Mouse (Mus musculus): ENCODE data around the gene Ano1. TPM values are rescaled to one million over a fixed set of nuclear protein-coding genes. Genes with fewer than 3 reads are reported as not detected.
A peak's percentile ranks its signal among the peaks of the same experiment; 100 is the strongest.

Ano1 gene
- polyA plus RNA-seq, 1 experiment from 2014 or later = 4.5 TPM

GRCm38 (mm10) chr7:144615343-144615742, 136.4 kb downstream of the Ano1 start:
- H3K4me2 ChIP-seq (replicated peaks) = no peak overlapping the region

GRCm38 (mm10) chr7:144612829-144613228, 138.9 kb downstream of the Ano1 start:
- H3K27ac ChIP-seq = no peak overlapping the region
- H3K9ac ChIP-seq = no peak overlapping the region
- H3K4me2 ChIP-seq (replicated peaks) = no peak overlapping the region
- H3K27me3 ChIP-seq (ENCODE audit: control insufficient read depth, insufficient read depth, low read length) = no peaks in the 10 kb centered on the region
- H3K4me1 ChIP-seq (replicated peaks; ENCODE audit: control insufficient read depth, insufficient read depth, low read length) = no peaks in the 10 kb centered on the region
- H3K4me3 ChIP-seq (replicated peaks; ENCODE audit: low read length) = no peak overlapping the region
- no peaks in the 10 kb centered on the region for H3K9me3 ChIP-seq (ENCODE audit: control insufficient read depth, low read length)
- WGBS = 76% methylated on average over 4 of the region's 4 CpGs
- DNase-seq (ENCODE audit: low spot score) (no peak), ATAC-seq (ENCODE audit: low FRiP score) (no peak)
- H3K36me3 ChIP-seq (replicated peaks; ENCODE audit: control insufficient read depth, insufficient read depth) = no peaks in the 10 kb centered on the region

More at GRCm38 (mm10) chr7:144615343-144615742, 136.4 kb downstream of the Ano1 start:
- H3K27ac ChIP-seq = no peak overlapping the region
- ATAC-seq (ENCODE audit: low FRiP score) = no peak
- no peaks in the 10 kb centered on the region for H3K9me3 ChIP-seq (ENCODE audit: control insufficient read depth, low read length)
- no peak overlapping the region for H3K9ac ChIP-seq
- no peak for DNase-seq (ENCODE audit: low spot score)
- WGBS = 75% methylated on average over 6 of the region's 6 CpGs
- H3K4me1 ChIP-seq (replicated peaks; ENCODE audit: control insufficient read depth, insufficient read depth, low read length) = no peaks in the 10 kb centered on the region
- no peaks in the 10 kb centered on the region for H3K36me3 ChIP-seq (replicated peaks; ENCODE audit: control insufficient read depth, insufficient read depth)
- H3K4me3 ChIP-seq (replicated peaks; ENCODE audit: low read length) = no peak overlapping the region
- H3K27me3 ChIP-seq (ENCODE audit: control insufficient read depth, insufficient read depth, low read length) = no peaks in the 10 kb centered on the region

GRCm38 (mm10) chr7:144612351-144612750, 139.4 kb downstream of the Ano1 start:
- H3K4me1 ChIP-seq (replicated peaks; ENCODE audit: control insufficient read depth, insufficient read depth, low read length) = no peaks in the 10 kb centered on the region
- H3K36me3 ChIP-seq (replicated peaks; ENCODE audit: control insufficient read depth, insufficient read depth) = no peaks in the 10 kb centered on the region
- no peak overlapping the region for H3K4me3 ChIP-seq (replicated peaks; ENCODE audit: low read length)
- 73% methylated on average over 4 of the region's 4 CpGs for WGBS
- H3K27ac ChIP-seq = no peak overlapping the region
- no peak overlapping the region for H3K4me2 ChIP-seq (replicated peaks)
- H3K27me3 ChIP-seq (ENCODE audit: control insufficient read depth, insufficient read depth, low read length) = no peaks in the 10 kb centered on the region
- H3K9ac ChIP-seq = no peak overlapping the region
- DNase-seq (ENCODE audit: low spot score) (no peak), ATAC-seq (ENCODE audit: low FRiP score) (no peak)
- no peaks in the 10 kb centered on the region for H3K9me3 ChIP-seq (ENCODE audit: control insufficient read depth, low read length)

- no peaks in the 10 kb centered on the region for H3K9me3 ChIP-seq (ENCODE audit: control insufficient read depth, low read length)
- no peak overlapping the region for H3K27ac ChIP-seq
- H3K4me3 ChIP-seq (replicated peaks; ENCODE audit: low read length) = no peak overlapping the region
- H3K36me3 ChIP-seq (replicated peaks; ENCODE audit: control insufficient read depth, insufficient read depth) = no peaks in the 10 kb centered on the region
- DNase-seq (ENCODE audit: low spot score) (no peak), ATAC-seq (ENCODE audit: low FRiP score) (no peak)
- H3K4me1 ChIP-seq (replicated peaks; ENCODE audit: control insufficient read depth, insufficient read depth, low read length) = no peaks in the 10 kb centered on the region
- no peak overlapping the region for H3K9ac ChIP-seq
- H3K27me3 ChIP-seq (ENCODE audit: control insufficient read depth, insufficient read depth, low read length) = no peaks in the 10 kb centered on the region
- 95% methylated on average over 16 of the region's 16 CpGs for WGBS
- H3K4me2 ChIP-seq (replicated peaks) = no peak overlapping the region
Measured at GRCm38 (mm10) chr7:144611595-144611994, 140.2 kb downstream of the Ano1 start.

- 87% methylated on average over 7 of the region's 7 CpGs for WGBS
- DNase-seq (ENCODE audit: low spot score) (no peak), ATAC-seq (ENCODE audit: low FRiP score) (no peak)
- Histone ChIP-seq H3K9ac (no peak overlapping the region), H3K27me3 (ENCODE audit: control insufficient read depth, insufficient read depth, low read length) (no peaks in the 10 kb centered on the region), H3K36me3 (replicated peaks; ENCODE audit: control insufficient read depth, insufficient read depth) (no peaks in the 10 kb centered on the region), H3K4me1 (replicated peaks; ENCODE audit: control insufficient read depth, insufficient read depth, low read length) (no peaks in the 10 kb centered on the region), H3K9me3 (ENCODE audit: control insufficient read depth, low read length) (no peaks in the 10 kb centered on the region), H3K27ac (no peak overlapping the region), H3K4me2 (replicated peaks) (no peak overlapping the region), H3K4me3 (replicated peaks; ENCODE audit: low read length) (no peak overlapping the region)
Measured at GRCm38 (mm10) chr7:144609568-144609967, 142.2 kb downstream of the Ano1 start.

GRCm38 (mm10) chr7:144607862-144608261, 143.9 kb downstream of the Ano1 start:
- no peaks in the 10 kb centered on the region for H3K36me3 ChIP-seq (replicated peaks; ENCODE audit: control insufficient read depth, insufficient read depth)
- no peak for ATAC-seq (ENCODE audit: low FRiP score)
- 89% methylated on average over 15 of the region's 15 CpGs for WGBS

GRCm38 (mm10) chr7:144604735-144605134, 147.0 kb downstream of the Ano1 start:
- Histone ChIP-seq H3K36me3 (replicated peaks; ENCODE audit: control insufficient read depth, insufficient read depth) (no peaks in the 10 kb centered on the region), H3K4me1 (replicated peaks; ENCODE audit: control insufficient read depth, insufficient read depth, low read length) (no peaks in the 10 kb centered on the region), H3K27me3 (ENCODE audit: control insufficient read depth, insufficient read depth, low read length) (no peaks in the 10 kb centered on the region), H3K4me3 (replicated peaks; ENCODE audit: low read length) (no peak overlapping the region), H3K9me3 (ENCODE audit: control insufficient read depth, low read length) (no peaks in the 10 kb centered on the region), H3K27ac (no peak overlapping the region), H3K9ac (no peak overlapping the region), H3K4me2 (replicated peaks) (no peak overlapping the region)
- ATAC-seq (ENCODE audit: low FRiP score) (no peak), DNase-seq (ENCODE audit: low spot score) (no peak)
- WGBS = 81% methylated on average over 4 of the region's 4 CpGs

More at GRCm38 (mm10) chr7:144607862-144608261, 143.9 kb downstream of the Ano1 start:
- no peak overlapping the region for H3K4me2 ChIP-seq (replicated peaks)
- H3K9ac ChIP-seq = no peak overlapping the region
- DNase-seq (ENCODE audit: low spot score) = no peak
- no peak overlapping the region for H3K27ac ChIP-seq
- no peaks in the 10 kb centered on the region for H3K27me3 ChIP-seq (ENCODE audit: control insufficient read depth, insufficient read depth, low read length)
- H3K9me3 ChIP-seq (ENCODE audit: control insufficient read depth, low read length) = no peaks in the 10 kb centered on the region
- no peaks in the 10 kb centered on the region for H3K4me1 ChIP-seq (replicated peaks; ENCODE audit: control insufficient read depth, insufficient read depth, low read length)
- no peak overlapping the region for H3K4me3 ChIP-seq (replicated peaks; ENCODE audit: low read length)

- Histone ChIP-seq H3K4me2 (replicated peaks) (no peak overlapping the region), H3K36me3 (replicated peaks; ENCODE audit: control insufficient read depth, insufficient read depth) (no peaks in the 10 kb centered on the region), H3K9ac (no peak overlapping the region), H3K4me1 (replicated peaks; ENCODE audit: control insufficient read depth, insufficient read depth, low read length) (no peaks in the 10 kb centered on the region), H3K9me3 (ENCODE audit: control insufficient read depth, low read length) (no peaks in the 10 kb centered on the region), H3K4me3 (replicated peaks; ENCODE audit: low read length) (no peak overlapping the region), H3K27ac (no peak overlapping the region), H3K27me3 (ENCODE audit: control insufficient read depth, insufficient read depth, low read length) (no peaks in the 10 kb centered on the region)
- ATAC-seq (ENCODE audit: low FRiP score) = no peak
- no peak for DNase-seq (ENCODE audit: low spot score)
- WGBS = 98% methylated on average over 2 of the region's 2 CpGs
Measured at GRCm38 (mm10) chr7:144604291-144604690, 147.5 kb downstream of the Ano1 start.

- DNase-seq (ENCODE audit: low spot score) (no peak), ATAC-seq (ENCODE audit: low FRiP score) (no peak; the same call in 1 of the 2 replicates)
- 16% methylated on average over 6 of the region's 6 CpGs for WGBS
- no peak overlapping the region for H3K9ac ChIP-seq
- H3K36me3 ChIP-seq (replicated peaks; ENCODE audit: control insufficient read depth, insufficient read depth) = no peaks in the 10 kb centered on the region
- no peak overlapping the region for H3K4me2 ChIP-seq (replicated peaks)
- no peak overlapping the region for H3K27ac ChIP-seq
- no peak overlapping the region for H3K4me3 ChIP-seq (replicated peaks; ENCODE audit: low read length)
- H3K4me1 ChIP-seq (replicated peaks; ENCODE audit: control insufficient read depth, insufficient read depth, low read length) = no peaks in the 10 kb centered on the region
- H3K9me3 ChIP-seq (ENCODE audit: control insufficient read depth, low read length) = no peaks in the 10 kb centered on the region
- H3K27me3 ChIP-seq (ENCODE audit: control insufficient read depth, insufficient read depth, low read length) = no peaks in the 10 kb centered on the region
Measured at GRCm38 (mm10) chr7:144600333-144600900, 151.4 kb downstream of the Ano1 start.

GRCm38 (mm10) chr7:144589508-144589907, 162.3 kb downstream of the Ano1 start:
- H3K9ac ChIP-seq = no peak overlapping the region
- H3K4me1 ChIP-seq (replicated peaks; ENCODE audit: control insufficient read depth, insufficient read depth, low read length) = no peaks in the 10 kb centered on the region
- ATAC-seq (ENCODE audit: low FRiP score) (no peak), DNase-seq (ENCODE audit: low spot score) (peak; percentile 66)
- WGBS = 82% methylated on average over 3 of the region's 3 CpGs
- H3K4me3 ChIP-seq (replicated peaks; ENCODE audit: low read length) = no peak overlapping the region
- no peak overlapping the region for H3K4me2 ChIP-seq (replicated peaks)
- no peaks in the 10 kb centered on the region for H3K9me3 ChIP-seq (ENCODE audit: control insufficient read depth, low read length)
- no peaks in the 10 kb centered on the region for H3K36me3 ChIP-seq (replicated peaks; ENCODE audit: control insufficient read depth, insufficient read depth)
- H3K27me3 ChIP-seq (ENCODE audit: control insufficient read depth, insufficient read depth, low read length) = no peaks in the 10 kb centered on the region
- no peak overlapping the region for H3K27ac ChIP-seq

Data from hindbrain, embryonic 14.5 days (tissue).